Mouse (Mus musculus): ENCODE measurements around the gene Tet3. TPM values are rescaled to one million over a fixed set of nuclear protein-coding genes. Genes with fewer than 3 reads are reported as not detected.

The Tet3 gene
- polyA plus RNA-seq, 1 experiment: 18.6 TPM

- Histone ChIP-seq H3K27ac (ENCODE audit: insufficient read depth, low read length) (no peak overlapping the region), H3K4me3 (ENCODE audit: insufficient read depth, low read length) (no peak overlapping the region), H3K4me1 (ENCODE audit: control insufficient read depth, insufficient read depth, low read length) (no peaks in the 10 kb centered on the region)
- no peak for TF ChIP-seq CTCF (IDR thresholded peaks at IDR 0.05; ENCODE audit: borderline replicate concordance, insufficient read depth, low read length)
- no peak for TF ChIP-seq POLR2A (IDR thresholded peaks at IDR 0.05; ENCODE audit: low read depth, low read length)
Measured at GRCm38 (mm10) chr6:83395544-83396229, 63.2 kb downstream of the Tet3 start.

GRCm38 (mm10) chr6:83394122-83394521 is 64.8 kb downstream of the Tet3 start:
- Histone ChIP-seq H3K4me1 (ENCODE audit: control insufficient read depth, insufficient read depth, low read length) (no peaks in the 10 kb centered on the region), H3K4me3 (ENCODE audit: insufficient read depth, low read length) (no peak overlapping the region), H3K27ac (ENCODE audit: insufficient read depth, low read length) (no peak overlapping the region)
- TF ChIP-seq CTCF (IDR thresholded peaks at IDR 0.05; ENCODE audit: borderline replicate concordance, insufficient read depth, low read length): no peak
- TF ChIP-seq POLR2A (IDR thresholded peaks at IDR 0.05; ENCODE audit: low read depth, low read length): no peak

GRCm38 (mm10) chr6:83392166-83392780 is 66.6 kb downstream of the Tet3 start:
- Histone ChIP-seq H3K4me1 (ENCODE audit: control insufficient read depth, insufficient read depth, low read length) (no peaks in the 10 kb centered on the region), H3K27ac (ENCODE audit: insufficient read depth, low read length) (no peak overlapping the region), H3K4me3 (ENCODE audit: insufficient read depth, low read length) (no peak overlapping the region)
- TF ChIP-seq CTCF (IDR thresholded peaks at IDR 0.05; ENCODE audit: borderline replicate concordance, insufficient read depth, low read length) (no peak), POLR2A (IDR thresholded peaks at IDR 0.05; ENCODE audit: low read depth, low read length) (no peak)

- TF ChIP-seq CTCF (IDR thresholded peaks at IDR 0.05; ENCODE audit: borderline replicate concordance, insufficient read depth, low read length): no peak
- TF ChIP-seq POLR2A (IDR thresholded peaks at IDR 0.05; ENCODE audit: low read depth, low read length): no peak
- Histone ChIP-seq H3K4me3 (ENCODE audit: insufficient read depth, low read length) (no peak overlapping the region), H3K4me1 (ENCODE audit: control insufficient read depth, insufficient read depth, low read length) (no peaks in the 10 kb centered on the region), H3K27ac (ENCODE audit: insufficient read depth, low read length) (no peak overlapping the region)
Measured at GRCm38 (mm10) chr6:83385569-83386090, 73.3 kb downstream of the Tet3 start.

- H3K4me3 ChIP-seq (ENCODE audit: insufficient read depth, low read length): no peak overlapping the region
- TF ChIP-seq POLR2A (IDR thresholded peaks at IDR 0.05; ENCODE audit: low read depth, low read length) (no peak), CTCF (IDR thresholded peaks at IDR 0.05; ENCODE audit: borderline replicate concordance, insufficient read depth, low read length) (no peak)
- no peak overlapping the region for H3K27ac ChIP-seq (ENCODE audit: insufficient read depth, low read length)
- no peaks in the 10 kb centered on the region for H3K4me1 ChIP-seq (ENCODE audit: control insufficient read depth, insufficient read depth, low read length)
Measured at GRCm38 (mm10) chr6:83381510-83382491, 77.1 kb downstream of the Tet3 start.

- Histone ChIP-seq H3K4me1 (ENCODE audit: control insufficient read depth, insufficient read depth, low read length) (no peaks in the 10 kb centered on the region), H3K4me3 (ENCODE audit: insufficient read depth, low read length) (no peak overlapping the region), H3K27ac (ENCODE audit: insufficient read depth, low read length) (no peak overlapping the region)
- TF ChIP-seq POLR2A (IDR thresholded peaks at IDR 0.05; ENCODE audit: low read depth, low read length): no peak
- TF ChIP-seq CTCF (IDR thresholded peaks at IDR 0.05; ENCODE audit: borderline replicate concordance, insufficient read depth, low read length): no peak
Measured at GRCm38 (mm10) chr6:83373704-83374300, 85.1 kb downstream of the Tet3 start.

GRCm38 (mm10) chr6:83371350-83371749 is 87.5 kb downstream of the Tet3 start:
- Histone ChIP-seq H3K27ac (ENCODE audit: insufficient read depth, low read length) (no peak overlapping the region), H3K4me3 (ENCODE audit: insufficient read depth, low read length) (no peak overlapping the region), H3K4me1 (ENCODE audit: control insufficient read depth, insufficient read depth, low read length) (no peaks in the 10 kb centered on the region)
- TF ChIP-seq CTCF (IDR thresholded peaks at IDR 0.05; ENCODE audit: borderline replicate concordance, insufficient read depth, low read length) (no peak), POLR2A (IDR thresholded peaks at IDR 0.05; ENCODE audit: low read depth, low read length) (no peak)

- H3K27ac ChIP-seq (ENCODE audit: insufficient read depth, low read length): no peak overlapping the region
- no peak overlapping the region for H3K4me3 ChIP-seq (ENCODE audit: insufficient read depth, low read length)
- TF ChIP-seq CTCF (IDR thresholded peaks at IDR 0.05; ENCODE audit: borderline replicate concordance, insufficient read depth, low read length) (no peak), POLR2A (IDR thresholded peaks at IDR 0.05; ENCODE audit: low read depth, low read length) (no peak)
- H3K4me1 ChIP-seq (ENCODE audit: control insufficient read depth, insufficient read depth, low read length): no peaks in the 10 kb centered on the region
Measured at GRCm38 (mm10) chr6:83370316-83370965, 88.4 kb downstream of the Tet3 start.

GRCm38 (mm10) chr6:83363075-83363474 is 95.8 kb downstream of the Tet3 start:
- Histone ChIP-seq H3K4me3 (ENCODE audit: insufficient read depth, low read length) (no peak overlapping the region), H3K4me1 (ENCODE audit: control insufficient read depth, insufficient read depth, low read length) (no peaks in the 10 kb centered on the region), H3K27ac (ENCODE audit: insufficient read depth, low read length) (no peak overlapping the region)
- no peak for TF ChIP-seq POLR2A (IDR thresholded peaks at IDR 0.05; ENCODE audit: low read depth, low read length)
- TF ChIP-seq CTCF (IDR thresholded peaks at IDR 0.05; ENCODE audit: borderline replicate concordance, insufficient read depth, low read length): no peak
